Mouse (Mus musculus) hematopoietic multipotent progenitor cell, adult 10-12 weeks (in vitro differentiated cells): ENCODE results near the gene Oas2. TPM values are rescaled to one million over a fixed set of nuclear protein-coding genes. Genes with fewer than 3 reads are reported as not detected.

Experiments
- polyA plus RNA-seq: library from polyadenylated mRNA; stranded (reverse); fragments of >175 nt; gene quantifications from 2 replicates; pipeline ENCODE4 v1.2.3, GENCODE M21; 2012; ENCODE audit warnings: low replicate concordance

Gene Oas2
- polyA plus RNA-seq = 0.76 and 1.1 TPM in 2 replicates

GRCm38 (mm10) chr5:120749688-120750087, at the start of gene Oas2:
Gene Oas2 (minus strand): TSS chr5:120749853.

GRCm38 (mm10) chr5:120795480-120796034, 45.9 kb upstream of the Oas2 start, which contains the start of gene Oas1e:
Gene Oas1e (minus strand): TSS chr5:120795530.

GRCm38 (mm10) chr5:120777478-120777877, 27.8 kb upstream of the Oas2 start, which contains the start of gene Oas3:
Gene Oas3 (minus strand): TSS chr5:120777661.

GRCm38 (mm10) chr5:120711827-120712226, 37.8 kb downstream of the Oas2 start, which contains the start of gene Dtx1:
Gene Dtx1 (minus strand): TSS chr5:120711927.

Other genes starting within 250 kb of the Oas2 start
- gene Plbd2, start 246.2 kb downstream of the Oas2 start, polyA plus RNA-seq = 37.8 and 38.1 TPM in 2 replicates
- 16.9 and 23.9 TPM in 2 replicates for gene Slc8b1, start 238.7 kb downstream of the Oas2 start, polyA plus RNA-seq
- gene Tpcn1, start 161.2 kb downstream of the Oas2 start, polyA plus RNA-seq = 52.8 and 62.7 TPM in 2 replicates
- 0.86 and 2.0 TPM in 2 replicates for gene Iqcd, start 160.8 kb downstream of the Oas2 start, polyA plus RNA-seq
- gene Rita1, start 137.3 kb downstream of the Oas2 start, polyA plus RNA-seq = 16.3 and 22.7 TPM in 2 replicates
- 142 and 167 TPM in 2 replicates for gene Ddx54, start 137.1 kb downstream of the Oas2 start, polyA plus RNA-seq
- 0.13 TPM in 1 of 2 replicates, not detected in the other for gene Cfap73, start 115.6 kb downstream of the Oas2 start, polyA plus RNA-seq
- gene Rasal1, start 101.0 kb downstream of the Oas2 start, polyA plus RNA-seq = 29.1 and 49.9 TPM in 2 replicates
- 290 and 657 TPM in 2 replicates for gene Dtx1, start 37.9 kb downstream of the Oas2 start, polyA plus RNA-seq
- 13.5 and 15.3 TPM in 2 replicates for gene Oas3, start 27.8 kb upstream of the Oas2 start, polyA plus RNA-seq
- not detected in 2 replicates for gene Oas1e, start 45.7 kb upstream of the Oas2 start, polyA plus RNA-seq
- gene Oas1c, start 62.7 kb upstream of the Oas2 start, polyA plus RNA-seq = 1.2 and 1.4 TPM in 2 replicates
- gene Oas1f, start 97.5 kb upstream of the Oas2 start, polyA plus RNA-seq = not detected in 2 replicates
- not detected in 2 replicates for gene Oas1h, start 111.6 kb upstream of the Oas2 start, polyA plus RNA-seq
- gene Oas1g, start 137.8 kb upstream of the Oas2 start, polyA plus RNA-seq = 0.57 and 0.79 TPM in 2 replicates
- 4.7 and 7.9 TPM in 2 replicates for gene Oas1a, start 157.7 kb upstream of the Oas2 start, polyA plus RNA-seq
- gene Oas1d, start 164.7 kb upstream of the Oas2 start, polyA plus RNA-seq = not detected in 2 replicates